Mouse (Mus musculus) megakaryocyte-erythroid progenitor cell, adult 5-6 weeks (primary cell): ENCODE data around the gene Odf3l1. TPM values are rescaled to one million over a fixed set of nuclear protein-coding genes. Genes with fewer than 3 reads are reported as not detected.

Source experiments
- ATAC-seq: replicated peaks from 2 replicates; pipeline ENCODE4 v1.8.0; 2016; ENCODE audit warnings: mild to moderate bottlenecking, inconsistent platforms; ENCODE audit not compliant: severe bottlenecking, poor library complexity, low FRiP score, low TSS enrichment
- total RNA-seq, 2 experiments: library from RNA; stranded (forward) in 1 of 2; stranded (reverse) in 1 of 2; fragments of 200-1000, 215-1000 nt in 1 of 2; fragments of >200 nt in 1 of 2; fragmentation: Nextera tagmentation in 1 of 2; gene quantifications; 2 replicates each; pipeline ENCODE4 v1.2.3; 2014 to 2017

Gene Odf3l1
- total RNA-seq, 2 experiments from 2014 or later, result not detected

DNA sequence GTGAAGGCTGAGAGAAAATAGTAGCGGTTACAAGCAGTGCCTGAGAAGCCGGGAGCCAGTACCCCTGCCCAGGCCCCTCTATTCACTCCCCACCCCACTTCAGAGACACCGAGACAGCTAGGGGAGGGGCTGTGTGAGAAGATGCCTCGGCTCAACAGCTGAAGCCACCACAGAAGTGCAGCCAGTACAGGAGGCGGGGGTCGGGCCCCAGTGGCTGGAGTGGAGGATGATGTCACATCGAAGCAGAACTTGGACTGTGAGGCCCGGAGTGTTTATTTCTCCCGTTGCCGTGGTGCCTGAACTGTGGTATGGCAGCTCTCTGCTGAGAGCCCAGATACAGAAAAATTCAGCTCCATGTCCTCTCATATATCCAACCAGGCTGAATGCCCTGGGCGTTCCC, 12.7 kb downstream of the Odf3l1 start:
- no peak for ATAC-seq

DNA sequence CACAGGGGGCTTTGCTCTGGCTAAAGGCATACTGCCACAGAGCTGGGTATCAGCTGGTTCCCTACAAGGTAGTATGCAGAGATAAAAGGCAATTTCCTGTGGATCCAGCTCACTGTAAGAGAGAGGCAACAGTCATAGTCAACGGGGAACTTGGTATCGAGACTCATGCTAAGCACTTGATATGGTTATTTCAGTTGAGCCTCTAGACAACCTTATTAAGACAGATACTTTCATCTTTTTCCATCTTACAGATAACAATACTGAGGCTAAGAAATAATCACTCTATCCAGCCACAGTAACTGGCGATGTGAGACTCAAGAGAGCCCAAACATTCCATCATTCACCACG, 13.6 kb downstream of the Odf3l1 start:
- 0 out of 2 replicates have a peak, but pooled peaks have one; percentile 27 for ATAC-seq

DNA sequence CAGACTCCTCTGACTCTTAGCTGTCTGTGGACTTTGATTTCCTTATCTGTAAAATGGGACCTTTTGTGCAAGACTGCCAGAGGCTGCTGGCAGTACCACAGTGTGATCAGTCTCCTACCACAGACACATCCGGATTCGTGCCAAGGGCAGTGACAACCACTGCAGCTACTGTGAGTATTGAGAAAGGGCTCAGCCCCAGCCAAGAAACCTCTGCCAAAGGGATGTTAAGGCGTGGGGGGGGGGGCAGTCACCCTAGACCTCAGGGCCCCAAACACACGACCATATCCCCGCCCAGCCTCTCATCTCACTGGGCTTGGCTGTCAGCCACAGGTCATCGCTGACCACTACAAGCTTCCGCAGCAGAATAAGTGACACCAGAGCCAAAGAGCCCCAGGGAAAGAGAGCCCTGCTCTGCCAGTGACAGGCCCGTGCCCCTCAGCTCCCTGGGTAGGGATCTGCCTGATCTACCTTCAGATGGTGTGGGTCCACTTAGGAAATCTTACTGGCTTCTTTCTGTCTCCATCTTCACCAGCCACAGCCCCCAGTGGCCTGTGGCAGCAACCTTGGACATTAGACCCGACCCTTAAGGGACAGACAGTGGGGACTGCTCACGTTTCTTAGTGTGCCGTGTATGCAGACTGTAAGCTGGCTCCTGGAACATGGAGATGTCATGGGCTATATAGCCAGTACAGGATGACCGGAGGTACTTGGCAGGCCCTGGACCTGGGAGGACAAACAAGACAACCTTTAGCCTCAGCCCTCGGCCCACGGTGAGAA, 14.2 kb downstream of the Odf3l1 start:
- ATAC-seq, result no peak

DNA sequence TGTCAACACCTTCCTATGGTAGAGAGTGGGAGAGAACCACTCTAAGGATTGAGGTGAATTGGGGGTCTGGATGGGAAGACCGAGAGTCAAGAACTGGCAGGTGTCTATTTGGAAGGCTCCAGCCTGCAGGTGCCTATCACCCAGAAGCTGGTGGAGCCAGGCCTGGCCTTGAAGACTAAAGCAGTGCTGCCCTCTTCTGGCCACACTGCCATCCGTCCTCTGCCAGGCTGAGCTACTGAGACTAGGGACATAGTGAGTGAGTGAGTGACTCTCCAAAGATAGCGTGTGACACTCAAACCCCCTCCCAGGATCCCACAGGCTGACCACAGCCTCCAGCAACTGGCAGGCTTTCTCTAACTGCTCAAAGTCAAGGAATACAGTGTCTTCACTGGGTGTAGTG, 17.0 kb downstream of the Odf3l1 start:
- ATAC-seq, result peak; percentile 71

DNA sequence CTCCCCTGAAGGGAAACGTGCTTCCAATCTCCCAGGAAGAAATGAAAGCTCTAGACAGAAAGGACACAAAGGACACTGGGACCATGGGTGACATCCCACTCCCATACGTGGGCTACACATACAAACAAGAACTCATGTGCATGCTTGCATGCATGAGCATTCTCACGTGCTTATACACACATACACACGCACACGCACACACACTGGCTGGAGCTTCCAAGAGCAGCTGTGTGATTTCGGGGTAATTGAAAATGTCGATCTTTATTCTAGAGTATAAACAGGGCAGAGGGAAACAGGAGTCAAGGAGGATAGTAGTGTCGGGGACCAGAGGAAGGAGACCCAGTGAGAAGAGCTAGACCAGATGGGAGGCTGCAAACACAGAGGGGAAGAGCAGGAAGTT, 19.8 kb downstream of the Odf3l1 start:
- ATAC-seq, result no peak

DNA sequence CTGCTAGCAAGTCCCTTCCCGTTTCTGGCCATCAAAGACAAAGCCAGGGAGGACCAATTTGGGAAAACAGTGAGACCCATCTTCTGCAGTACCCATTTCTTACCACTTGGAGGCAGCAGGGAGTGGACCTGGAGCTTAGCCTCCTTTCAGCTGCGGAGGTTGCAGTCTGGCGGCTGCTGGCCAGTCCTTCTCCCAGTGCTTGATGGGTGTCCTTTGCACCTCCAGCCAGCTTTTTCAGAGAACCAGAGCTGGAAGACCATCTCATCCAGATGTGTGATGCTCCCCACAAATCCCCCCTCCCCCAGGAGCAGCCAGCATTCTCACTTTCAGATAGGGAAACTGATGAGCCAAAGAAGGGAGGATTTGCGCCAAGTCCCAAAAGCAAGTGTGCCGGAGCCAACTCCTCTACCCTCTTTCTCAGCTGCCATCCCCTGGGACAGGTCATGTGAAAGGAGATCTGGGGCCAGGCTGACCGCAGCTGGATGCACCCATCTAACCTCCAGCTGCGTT, 20.7 kb downstream of the Odf3l1 start:
- ATAC-seq, result 0 out of 2 replicates have a peak, but pooled peaks have one; percentile 42

DNA sequence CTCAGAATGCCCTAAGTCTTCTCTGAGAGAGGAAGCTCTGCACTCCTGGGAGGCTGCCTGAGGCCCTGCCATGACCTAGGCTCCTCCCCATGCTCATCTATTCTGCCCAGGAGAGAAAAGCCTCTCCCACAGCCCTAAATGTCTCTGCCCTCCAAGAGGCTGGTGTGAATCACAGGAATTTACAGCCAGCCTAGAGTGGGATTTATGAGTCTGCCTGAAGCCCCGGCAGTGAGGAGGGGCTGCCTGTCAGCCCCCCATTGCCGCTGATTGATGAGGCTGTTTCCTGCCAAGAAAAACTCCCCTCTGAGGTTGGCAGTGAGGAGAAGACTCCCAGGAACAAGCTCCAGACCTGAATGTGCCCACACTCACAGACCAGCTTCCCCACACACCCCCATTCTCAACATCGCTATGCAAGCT, 22.2 kb downstream of the Odf3l1 start:
- ATAC-seq, result no peak

DNA sequence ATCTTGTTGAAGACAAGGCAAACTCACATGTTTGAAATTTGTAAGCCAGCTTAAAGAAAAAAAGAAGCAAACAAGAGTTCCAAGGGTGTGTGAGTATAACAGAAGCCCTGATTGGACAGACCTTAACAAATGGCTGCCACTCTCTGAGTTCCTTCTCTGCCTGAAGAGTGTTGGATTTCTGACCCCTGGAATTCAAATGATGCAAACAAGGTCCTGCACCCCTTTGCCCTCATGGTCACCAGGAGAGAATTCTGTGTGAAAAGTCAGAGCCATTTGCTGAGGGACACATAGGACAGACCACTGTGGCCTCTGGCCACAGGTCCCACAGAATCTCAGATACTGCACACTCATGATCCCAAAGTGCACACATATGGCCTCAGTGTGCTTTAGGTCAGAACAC, 22.6 kb downstream of the Odf3l1 start:
- no peak for ATAC-seq

DNA sequence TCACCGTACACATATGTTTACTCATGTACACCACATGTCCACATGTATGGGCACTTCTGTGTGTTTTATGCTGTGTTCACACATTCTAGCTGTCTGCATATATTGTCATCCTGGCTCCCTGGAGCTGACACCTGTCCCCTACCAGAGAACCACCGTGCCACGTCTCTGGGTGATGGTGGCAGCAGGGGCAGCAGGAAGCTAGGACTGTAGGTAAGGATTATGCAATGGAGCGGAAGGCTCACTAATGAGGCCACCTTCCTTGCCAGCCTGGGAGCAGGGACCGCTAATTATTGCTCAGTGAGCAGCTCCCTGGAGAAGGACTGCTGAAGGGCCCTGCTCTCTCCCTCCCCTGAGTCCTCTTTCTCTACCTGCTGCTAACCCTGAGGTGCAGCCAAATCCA, 23.8 kb downstream of the Odf3l1 start:
- no peak for ATAC-seq

DNA sequence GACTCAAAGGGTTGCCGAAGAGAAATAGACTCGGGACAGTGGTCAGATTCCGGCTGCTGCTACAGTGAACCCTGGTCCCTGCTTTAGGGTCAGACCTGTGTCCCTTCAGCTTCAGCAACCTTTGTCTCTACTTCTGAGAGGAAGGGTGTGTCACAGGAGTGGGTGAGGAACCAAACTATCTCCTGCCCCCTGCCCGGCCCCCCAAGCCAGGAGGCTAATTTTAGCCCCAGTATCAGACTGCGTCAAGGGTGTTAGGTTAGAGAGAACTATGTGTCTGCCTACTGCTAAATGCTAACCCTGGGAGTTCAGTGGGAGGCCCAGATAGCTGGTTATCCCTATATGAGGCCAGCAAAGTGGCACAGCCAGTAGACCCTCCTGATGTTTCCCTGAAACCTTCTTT, 29.3 kb downstream of the Odf3l1 start:
- ATAC-seq, result no peak

DNA sequence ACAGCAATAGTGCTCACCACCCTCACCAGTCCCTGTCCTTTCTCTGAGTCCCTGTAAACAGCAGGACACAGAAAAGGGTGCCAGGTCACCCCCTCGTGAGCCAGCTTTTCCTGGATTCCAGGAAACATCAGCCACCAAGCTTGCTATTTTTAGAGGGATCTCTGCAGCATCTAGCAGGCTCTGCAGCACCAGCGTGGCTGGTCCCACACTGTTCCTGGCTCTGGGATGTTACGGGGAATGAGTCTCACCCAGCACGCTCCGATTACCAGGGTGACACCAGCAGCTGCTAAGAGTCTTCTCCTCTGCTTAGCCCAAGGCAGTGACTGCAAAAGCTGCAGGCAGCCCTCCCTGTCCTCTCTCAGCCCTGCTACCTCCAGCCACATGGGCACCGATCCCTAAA, 31.6 kb downstream of the Odf3l1 start:
- no peak for ATAC-seq

DNA sequence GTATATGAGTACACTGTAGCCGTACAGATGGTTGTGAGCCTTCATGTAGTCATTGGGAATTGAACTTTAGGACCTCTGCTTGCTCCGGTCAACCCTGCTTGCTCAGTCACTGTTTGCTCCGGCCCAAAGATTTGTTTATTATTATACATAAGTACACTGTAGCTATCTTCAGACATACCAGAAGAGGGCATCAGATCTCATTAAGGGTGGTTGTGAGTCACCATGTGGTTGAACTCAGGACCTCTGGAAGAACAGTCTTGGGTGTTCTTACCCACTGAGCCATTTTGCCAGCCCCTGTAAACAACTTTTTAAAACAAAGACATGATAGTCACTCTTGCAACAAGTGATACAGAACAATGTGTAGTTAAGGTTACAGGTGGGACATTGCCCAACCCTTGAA, 32.6 kb downstream of the Odf3l1 start:
- no peak for ATAC-seq

DNA sequence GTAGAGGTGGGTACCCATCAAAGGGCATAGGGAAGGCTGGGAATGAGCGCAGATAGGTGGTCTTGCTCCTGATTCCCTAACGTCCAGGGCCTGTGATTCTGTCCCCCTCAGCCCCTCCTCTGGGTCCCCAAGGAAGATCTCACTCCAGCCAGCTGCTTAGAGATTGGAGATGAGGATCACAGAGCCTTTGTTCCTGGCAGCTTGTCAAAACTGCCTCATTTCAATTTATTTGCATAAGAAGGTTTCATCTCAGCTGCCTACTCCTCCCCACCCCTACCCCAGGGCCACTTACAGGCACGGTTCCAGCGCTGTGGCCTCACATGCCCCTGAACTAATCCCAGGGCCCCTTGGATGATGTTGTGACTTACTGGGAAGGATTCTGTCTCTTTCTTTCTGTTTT, 34.3 kb downstream of the Odf3l1 start:
- ATAC-seq, result no peak

DNA sequence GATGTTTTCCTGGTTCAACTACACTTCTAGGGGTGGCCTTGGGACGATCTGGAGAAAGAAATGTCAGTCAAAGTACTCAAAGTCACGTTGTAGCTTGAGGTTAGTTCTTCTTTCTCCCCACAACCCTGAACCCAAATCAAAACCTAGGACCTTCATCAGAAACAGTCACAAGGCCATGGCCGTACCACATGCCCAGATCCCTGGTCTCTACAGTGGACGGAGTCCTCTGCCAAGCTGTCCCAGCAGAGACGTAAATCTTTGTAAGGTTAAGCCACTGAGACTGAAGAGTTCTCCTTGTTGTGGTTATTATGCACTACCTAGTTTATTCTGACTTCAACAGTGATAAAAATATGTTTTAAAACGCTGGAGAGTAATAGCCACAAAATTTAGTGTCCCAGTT, 35.6 kb downstream of the Odf3l1 start:
- no peak for ATAC-seq

DNA sequence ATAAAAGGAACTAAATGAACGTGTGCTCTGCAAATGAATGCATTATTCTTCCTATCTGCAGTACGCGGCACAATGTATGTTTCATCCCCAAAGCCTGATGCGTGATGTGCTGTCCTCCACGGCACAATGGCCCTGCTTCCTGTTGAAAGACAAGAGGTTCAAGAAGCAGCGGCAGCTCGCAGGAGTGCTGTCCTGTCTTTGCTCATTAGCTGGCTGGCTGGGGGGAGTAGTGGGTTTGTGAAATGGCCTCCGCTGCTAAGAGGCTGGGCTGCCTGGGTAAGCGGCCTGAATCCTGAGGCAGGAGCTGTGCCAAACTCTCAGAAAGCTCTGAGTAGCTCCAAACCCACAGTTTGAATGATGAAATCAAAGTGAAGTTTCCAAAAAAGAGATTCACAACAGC, 36.3 kb downstream of the Odf3l1 start:
- no peak for ATAC-seq

DNA sequence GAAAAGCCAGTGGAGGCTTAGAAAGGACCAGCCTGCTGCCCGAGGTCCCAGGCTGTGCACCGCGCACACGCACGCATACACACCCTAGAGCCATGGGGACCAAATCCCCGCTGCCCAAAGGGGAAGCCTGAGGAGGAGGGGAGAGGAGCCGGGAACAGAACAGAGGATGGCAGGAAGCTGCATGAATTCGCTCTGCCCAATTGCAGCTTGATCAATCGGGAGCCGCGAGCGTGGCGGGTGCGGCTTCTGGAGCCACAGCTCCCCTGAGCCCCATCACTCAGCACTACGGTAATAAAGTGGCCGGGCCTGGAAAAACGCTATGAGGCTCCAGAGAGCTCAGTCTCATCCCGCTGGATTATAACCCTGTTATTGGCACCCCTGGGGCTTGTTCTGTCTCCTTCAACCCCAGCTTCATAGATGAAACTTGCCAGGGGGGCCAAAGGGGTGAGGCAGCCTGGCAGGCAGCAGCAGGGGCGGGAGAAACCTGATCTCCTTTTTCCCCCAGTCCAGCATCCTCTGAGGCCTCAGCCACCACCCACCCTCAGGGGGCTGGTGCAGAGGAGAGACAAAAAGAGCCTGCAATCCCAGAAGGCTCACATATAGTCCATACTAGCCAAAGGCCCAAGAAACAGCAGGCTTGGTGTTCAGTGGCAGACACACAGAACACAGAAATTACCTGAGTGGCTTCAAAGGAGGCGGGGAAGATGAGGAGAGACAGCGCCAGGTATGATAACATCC, 38.8 kb downstream of the Odf3l1 start:
- ATAC-seq, result no peak

DNA sequence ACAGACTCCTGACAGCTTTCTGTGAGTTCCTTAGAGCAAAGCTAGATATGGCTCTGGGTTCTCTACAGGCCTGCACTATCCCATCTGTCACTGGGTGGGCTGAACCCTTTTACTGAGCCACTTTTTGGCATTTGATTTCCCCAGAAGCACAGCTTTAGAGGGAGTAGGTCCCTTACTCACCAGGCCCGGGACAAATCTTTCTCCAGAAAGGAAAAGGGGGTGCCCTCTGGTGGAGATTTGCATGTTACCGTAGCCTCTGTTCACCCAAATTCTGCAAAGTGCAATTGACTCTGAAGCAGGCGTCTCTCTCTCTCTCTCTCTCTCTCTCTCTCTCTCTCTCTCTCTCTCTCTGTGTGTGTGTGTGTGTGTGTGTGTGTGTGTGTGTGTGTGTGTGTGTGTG, 39.6 kb downstream of the Odf3l1 start:
- no peak for ATAC-seq

DNA sequence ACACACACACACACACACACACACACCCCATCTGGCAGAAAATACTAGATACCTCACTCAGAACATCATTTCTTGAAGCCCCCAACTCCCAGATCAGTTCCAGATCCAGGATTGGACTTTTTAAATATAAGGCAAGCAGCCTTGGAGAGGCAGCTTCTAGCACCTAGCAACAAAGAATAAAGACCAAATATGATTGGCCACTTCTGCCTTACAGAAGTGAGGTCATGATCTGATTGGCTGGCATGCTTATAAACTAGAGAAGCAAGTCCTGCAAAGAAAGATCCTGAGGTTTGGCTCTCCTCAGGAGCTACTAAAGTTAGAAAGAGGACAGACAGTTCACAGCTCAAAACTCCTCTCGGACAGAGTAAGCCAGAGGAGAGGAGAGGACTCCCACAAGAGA, 53.6 kb downstream of the Odf3l1 start:
- ATAC-seq, result no peak

DNA sequence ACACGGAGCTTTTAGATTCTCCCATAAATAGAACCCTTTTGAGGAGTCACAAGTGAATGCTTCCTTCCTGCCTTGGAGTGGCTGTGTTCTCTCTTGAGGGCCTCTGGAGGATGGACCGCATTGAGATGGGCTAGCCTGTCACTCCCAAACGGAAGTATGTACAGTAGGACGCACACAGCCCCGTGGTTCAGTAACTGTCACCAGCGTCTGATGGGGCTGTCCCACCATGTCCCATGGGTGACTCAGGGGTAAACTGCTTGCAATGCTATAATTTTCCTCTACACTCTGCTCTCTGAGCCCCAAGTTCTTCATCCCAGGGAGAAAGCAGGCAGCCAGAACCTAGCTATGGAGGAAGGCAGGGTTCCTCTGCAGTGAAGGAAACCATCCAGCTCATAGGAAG, 56.5 kb downstream of the Odf3l1 start:
- ATAC-seq, result no peak

DNA sequence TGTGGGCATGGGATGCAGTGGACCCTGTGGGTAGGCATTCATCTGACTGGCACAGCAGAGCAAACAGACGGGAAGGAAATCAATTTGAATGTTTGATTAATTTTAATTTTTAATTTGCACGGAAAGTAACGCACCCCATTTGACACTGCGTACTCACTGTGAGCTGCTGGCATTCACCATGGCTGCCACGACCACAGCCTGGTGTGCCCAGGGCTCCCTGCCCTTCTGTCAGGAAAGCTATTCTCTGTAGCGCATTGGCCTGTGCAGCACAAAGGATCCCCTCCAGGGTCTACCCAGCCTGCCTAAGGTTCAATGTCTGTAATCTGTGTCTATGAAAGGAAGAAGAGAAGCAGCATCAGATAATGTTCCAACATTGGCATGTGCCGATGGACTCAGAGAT, 61.3 kb downstream of the Odf3l1 start:
- no peak for ATAC-seq
